Mouse (Mus musculus): ENCODE measurements at regions not wholly inside any gene's neighbourhood (a gene's known extent, or its start where the extent isn't known, plus 50 kb on each side); places are given as distances from the start of the nearest gene placed in this dataset.
A peak's percentile ranks its signal among the peaks of the same experiment; 100 is the strongest.

- H3K27ac ChIP-seq (ENCODE audit: insufficient read depth, low read depth) = no peak overlapping the region
- H3K4me3 ChIP-seq (replicated peaks in 1 of 3; ENCODE audit: low read depth in 2 of 3, low read length in 2 of 3, poor library complexity in 1 of 3) = no peak overlapping the region
- H3K4me2 ChIP-seq (ENCODE audit: insufficient read depth, low read depth, poor library complexity, severe bottlenecking) = no peak overlapping the region
- H3K9ac ChIP-seq (ENCODE audit: insufficient read depth, low read depth) = no peak overlapping the region
- dilution Hi-C loops (cut with MboI; ENCODE audit: extremely low pct_ligation_motif_present, extremely low pct_unique_long_range_greater_than_20kb, low sequenced_read_pairs) = no loop called here
- in situ Hi-C loops (cut with MboI; ENCODE audit: low pct_ligation_motif_present, low pct_unique_long_range_greater_than_20kb, low sequenced_read_pairs) = no loop called here
- no peak for DNase-seq (ENCODE audit: extremely low read depth)
- no peaks in the 10 kb centered on the region for H3K4me1 ChIP-seq (ENCODE audit: control insufficient read depth in 1 of 2, insufficient read depth in 2 of 2)
- TF ChIP-seq NRF1 (IDR thresholded peaks at IDR 0.05; ENCODE audit: low read depth, low read length) = no peak
- TF ChIP-seq ZKSCAN1 (IDR thresholded peaks at IDR 0.05; ENCODE audit: borderline replicate concordance, low read depth, low read length) = no peak
- TF ChIP-seq CTCF (conservative IDR thresholded peaks at IDR 0.05 in 1 of 2, IDR thresholded peaks at IDR 0.05 in 1 of 2; ENCODE audit: low read depth in 2 of 2, low read length in 2 of 2) = no peak
- TF ChIP-seq ZC3H11A (IDR thresholded peaks at IDR 0.05; ENCODE audit: low read depth, low read length) = no peak
- no peak for TF ChIP-seq TCF12 (IDR thresholded peaks at IDR 0.05; ENCODE audit: low read depth, low read length)
- TF ChIP-seq POLR2AphosphoS2 (IDR thresholded peaks at IDR 0.05; ENCODE audit: low read depth, low read length) = no peak
- TF ChIP-seq PAX5 (IDR thresholded peaks at IDR 0.05; ENCODE audit: low read length) = no peak
- TF ChIP-seq MAFK (IDR thresholded peaks at IDR 0.05; ENCODE audit: insufficient replicate concordance, low read length) = no peak
- no peak for TF ChIP-seq SMC3 (IDR thresholded peaks at IDR 0.05; ENCODE audit: low read depth, low read length)
- no peak for TF ChIP-seq RCOR1 (conservative IDR thresholded peaks at IDR 0.05; ENCODE audit: low read depth, low read length)
- no peak for TF ChIP-seq ZNF384 (IDR thresholded peaks at IDR 0.05; ENCODE audit: low read depth, low read length)
- TF ChIP-seq ZMIZ1 (IDR thresholded peaks at IDR 0.05; ENCODE audit: low read depth, low read length) = no peak
- TF ChIP-seq CHD2 (IDR thresholded peaks at IDR 0.05; ENCODE audit: low read length) = no peak
- no peak for TF ChIP-seq TBP (conservative IDR thresholded peaks at IDR 0.05; ENCODE audit: low read depth, low read length)
- no peak for TF ChIP-seq MAX (IDR thresholded peaks at IDR 0.05; ENCODE audit: low read length)
- TF ChIP-seq NELFE (IDR thresholded peaks at IDR 0.05; ENCODE audit: low read depth, low read length) = no peak
- TF ChIP-seq MYC (IDR thresholded peaks at IDR 0.05; ENCODE audit: low read depth, low read length) = no peak
- TF ChIP-seq CHD1 (IDR thresholded peaks at IDR 0.05; ENCODE audit: low read depth, low read length) = no peak
- no peaks in the 10 kb centered on the region for H3K79me2 ChIP-seq (replicated peaks; ENCODE audit: control insufficient read depth, extremely low read depth, insufficient read depth, poor library complexity, severe bottlenecking)
- no peaks in the 10 kb centered on the region for H3K36me3 ChIP-seq (replicated peaks in 1 of 2; ENCODE audit: control insufficient read depth in 1 of 2, insufficient read depth in 1 of 2, low read length in 1 of 2)
- no peaks in the 10 kb centered on the region for H3K27me3 ChIP-seq (replicated peaks)
- no peaks in the 10 kb centered on the region for H3K9me3 ChIP-seq (replicated peaks; ENCODE audit: low read length)
Measured at GRCm38 (mm10) chr10:107982632-107983031, 70.7 kb upstream of the Otogl start.

DNA sequence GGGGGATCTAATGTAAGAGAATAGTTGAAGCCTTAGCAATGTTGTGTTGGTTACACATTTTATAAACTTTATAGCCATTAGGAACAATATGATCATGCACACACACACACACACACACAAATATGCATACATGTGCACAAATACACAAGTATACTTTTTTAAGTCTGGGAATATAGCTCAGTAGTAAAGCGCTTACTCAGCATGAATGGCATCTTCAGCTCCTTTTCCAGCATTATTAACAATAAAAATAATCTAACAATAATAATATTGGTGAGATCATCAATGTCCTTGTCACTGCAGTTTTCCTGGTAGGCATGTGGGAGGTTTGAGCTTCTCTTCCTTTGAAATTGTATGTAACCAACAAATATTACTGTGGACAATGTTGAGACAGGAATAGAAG is 70.1 kb upstream of the Otogl start:
- Histone ChIP-seq H3K9ac (ENCODE audit: insufficient read depth, low read depth) (no peak overlapping the region), H3K4me3 (replicated peaks in 1 of 3; ENCODE audit: low read depth in 2 of 3, low read length in 2 of 3, poor library complexity in 1 of 3) (no peak overlapping the region), H3K79me2 (replicated peaks; ENCODE audit: control insufficient read depth, extremely low read depth, insufficient read depth, poor library complexity, severe bottlenecking) (no peaks in the 10 kb centered on the region), H3K36me3 (replicated peaks in 1 of 2; ENCODE audit: control insufficient read depth in 1 of 2, insufficient read depth in 1 of 2, low read length in 1 of 2) (no peaks in the 10 kb centered on the region), H3K4me1 (ENCODE audit: control insufficient read depth in 1 of 2, insufficient read depth in 2 of 2) (no peaks in the 10 kb centered on the region), H3K27me3 (replicated peaks) (no peaks in the 10 kb centered on the region), H3K27ac (ENCODE audit: insufficient read depth, low read depth) (no peak overlapping the region), H3K9me3 (replicated peaks; ENCODE audit: low read length) (no peaks in the 10 kb centered on the region), H3K4me2 (ENCODE audit: insufficient read depth, low read depth, poor library complexity, severe bottlenecking) (no peak overlapping the region)
- no peak for DNase-seq (ENCODE audit: extremely low read depth)
- no peak for TF ChIP-seq JUN (IDR thresholded peaks at IDR 0.05; ENCODE audit: insufficient read depth, low read depth, low read length)
- peak; percentile 68; the same call in 1 of the 2 replicates for TF ChIP-seq MAFK (IDR thresholded peaks at IDR 0.05; ENCODE audit: insufficient replicate concordance, low read length)
- in situ Hi-C loops (cut with MboI; ENCODE audit: low pct_ligation_motif_present, low pct_unique_long_range_greater_than_20kb, low sequenced_read_pairs) (no loop called here), dilution Hi-C loops (cut with MboI; ENCODE audit: extremely low pct_ligation_motif_present, extremely low pct_unique_long_range_greater_than_20kb, low sequenced_read_pairs) (no loop called here)
